Mouse (Mus musculus): ENCODE results near the gene Trim66. TPM values are rescaled to one million over a fixed set of nuclear protein-coding genes. Genes with fewer than 3 reads are reported as not detected.

Trim66 gene
- polyA plus RNA-seq, 1 experiment from 2014 or later, result 0.13 TPM

DNA sequence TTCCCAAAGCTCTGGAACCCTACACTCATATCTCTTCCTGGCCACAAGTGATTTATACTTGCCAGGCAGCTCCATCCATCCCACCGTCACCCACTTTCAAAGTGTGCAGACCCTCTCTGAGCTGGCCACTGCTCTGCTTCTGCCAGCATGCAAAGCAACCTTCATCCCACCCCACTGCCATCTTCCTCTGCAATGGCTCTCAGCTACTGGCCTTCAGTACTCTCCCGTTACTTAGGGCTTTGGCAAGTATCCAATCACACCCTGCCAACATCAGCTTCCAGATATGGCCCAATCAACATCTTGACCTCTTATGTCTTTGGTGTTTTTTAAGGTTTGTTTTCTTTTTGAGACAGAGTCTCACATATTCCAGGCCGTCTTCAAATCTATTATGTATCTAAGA, 30.0 kb downstream of the Trim66 start:
- no peak overlapping the region for H3K4me2 ChIP-seq (ENCODE audit: low read depth, low read length)
- H3K4me3 ChIP-seq (ENCODE audit: low read length), result no peak overlapping the region
- ATAC-seq (ENCODE audit: low read depth), result no peak
- 52% methylated on average over 3 of the region's 3 CpGs for WGBS
- no peaks in the 10 kb centered on the region for H3K9me3 ChIP-seq (ENCODE audit: control insufficient read depth, low read length)
- H3K27me3 ChIP-seq (ENCODE audit: control insufficient read depth, insufficient read depth, low read depth, low read length), result no peaks in the 10 kb centered on the region
- H3K9ac ChIP-seq (ENCODE audit: low read length), result no peak overlapping the region
- no peak overlapping the region for H3K27ac ChIP-seq (ENCODE audit: low read length)
- no peaks in the 10 kb centered on the region for H3K36me3 ChIP-seq (ENCODE audit: control insufficient read depth, insufficient read depth, low read length)
- H3K4me1 ChIP-seq (replicated peaks; ENCODE audit: control insufficient read depth, insufficient read depth, low read length), result no peaks in the 10 kb centered on the region

DNA sequence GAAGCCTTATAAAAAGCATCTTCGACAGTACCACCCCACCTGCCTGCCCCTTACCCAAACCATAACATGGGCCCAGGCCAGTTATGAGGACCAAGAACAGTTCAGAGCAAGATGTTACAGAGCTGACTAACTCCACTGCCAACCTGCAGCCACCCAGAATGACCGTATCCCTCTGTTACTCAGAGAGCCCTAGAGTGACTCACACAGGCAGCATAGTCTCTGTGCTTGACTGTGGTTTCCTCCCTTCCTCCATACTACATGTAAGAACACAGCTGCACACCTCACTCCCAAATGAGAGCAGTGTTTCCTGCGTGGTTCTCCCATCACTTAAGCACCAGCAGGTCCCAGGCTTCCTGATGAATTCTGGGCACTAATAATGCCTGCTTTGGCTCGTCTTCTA, 37.2 kb downstream of the Trim66 start:
- WGBS, result 62% methylated on average over 4 of the region's 4 CpGs
- ATAC-seq (ENCODE audit: low read depth), result no peak
- H3K4me2 ChIP-seq (ENCODE audit: low read depth, low read length), result no peak overlapping the region
- no peaks in the 10 kb centered on the region for H3K9me3 ChIP-seq (ENCODE audit: control insufficient read depth, low read length)
- no peaks in the 10 kb centered on the region for H3K27me3 ChIP-seq (ENCODE audit: control insufficient read depth, insufficient read depth, low read depth, low read length)
- no peaks in the 10 kb centered on the region for H3K4me1 ChIP-seq (replicated peaks; ENCODE audit: control insufficient read depth, insufficient read depth, low read length)
- no peaks in the 10 kb centered on the region for H3K36me3 ChIP-seq (ENCODE audit: control insufficient read depth, insufficient read depth, low read length)
- H3K27ac ChIP-seq (ENCODE audit: low read length), result no peak overlapping the region
- H3K9ac ChIP-seq (ENCODE audit: low read length), result no peak overlapping the region
- no peak overlapping the region for H3K4me3 ChIP-seq (ENCODE audit: low read length)

DNA sequence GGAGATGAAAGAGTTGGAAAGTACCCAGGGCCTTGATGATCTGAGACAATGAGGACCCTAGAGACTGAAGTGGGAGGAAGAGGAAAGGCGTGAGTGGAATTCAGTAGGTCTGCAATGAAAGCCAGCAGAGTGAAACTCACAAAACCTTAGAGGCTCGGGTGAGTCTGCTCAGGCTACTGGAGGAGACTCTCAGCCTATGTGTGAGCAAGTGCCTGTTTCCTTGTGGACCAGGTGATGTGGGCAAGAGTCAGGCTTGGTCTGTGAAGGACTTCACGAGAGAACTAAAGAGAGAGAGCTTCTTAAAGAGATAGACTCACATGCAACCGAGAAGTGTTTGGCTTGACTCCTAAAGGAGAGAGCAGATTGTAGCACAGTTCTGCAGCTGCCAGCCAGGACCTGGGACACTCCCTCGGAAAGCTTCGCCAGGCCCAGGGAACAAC, 39.7 kb downstream of the Trim66 start:
- 0 out of 2 replicates have a peak, but pooled peaks have one; percentile 36 for ATAC-seq (ENCODE audit: low read depth)
- Histone ChIP-seq H3K27me3 (ENCODE audit: control insufficient read depth, insufficient read depth, low read depth, low read length) (no peaks in the 10 kb centered on the region), H3K4me2 (ENCODE audit: low read depth, low read length) (no peak overlapping the region), H3K4me3 (ENCODE audit: low read length) (no peak overlapping the region), H3K9ac (ENCODE audit: low read length) (no peak overlapping the region), H3K9me3 (ENCODE audit: control insufficient read depth, low read length) (no peaks in the 10 kb centered on the region), H3K4me1 (replicated peaks; ENCODE audit: control insufficient read depth, insufficient read depth, low read length) (no peaks in the 10 kb centered on the region), H3K36me3 (ENCODE audit: control insufficient read depth, insufficient read depth, low read length) (no peaks in the 10 kb centered on the region), H3K27ac (ENCODE audit: low read length) (no peak overlapping the region)
- 35% methylated on average over 6 of the region's 6 CpGs for WGBS

DNA sequence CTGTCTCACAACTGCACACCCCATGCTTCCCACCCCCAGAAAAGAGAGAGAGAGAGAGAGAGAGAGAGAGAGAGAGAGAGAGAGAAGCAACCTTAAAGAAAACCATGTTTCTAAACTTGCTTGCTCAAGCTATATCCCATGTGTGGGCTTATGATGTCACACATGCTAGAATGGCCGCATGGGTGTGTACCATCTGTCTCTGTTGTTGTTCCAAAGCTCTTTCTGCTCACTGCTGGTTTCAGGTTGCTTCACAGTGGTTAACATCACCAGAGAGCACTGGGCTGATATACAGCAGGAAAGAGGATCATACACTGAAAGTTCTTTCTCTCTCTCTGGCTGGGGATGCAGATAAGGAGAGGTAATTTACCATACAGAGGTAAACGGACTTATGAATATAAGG, 40.3 kb downstream of the Trim66 start:
- Histone ChIP-seq H3K9me3 (ENCODE audit: control insufficient read depth, low read length) (no peaks in the 10 kb centered on the region), H3K27ac (ENCODE audit: low read length) (no peak overlapping the region), H3K36me3 (ENCODE audit: control insufficient read depth, insufficient read depth, low read length) (no peaks in the 10 kb centered on the region), H3K4me1 (replicated peaks; ENCODE audit: control insufficient read depth, insufficient read depth, low read length) (no peaks in the 10 kb centered on the region), H3K9ac (ENCODE audit: low read length) (no peak overlapping the region), H3K4me3 (ENCODE audit: low read length) (no peak overlapping the region), H3K27me3 (ENCODE audit: control insufficient read depth, insufficient read depth, low read depth, low read length) (no peaks in the 10 kb centered on the region), H3K4me2 (ENCODE audit: low read depth, low read length) (no peak overlapping the region)
- WGBS, result 25% methylated on average over 2 of the region's 2 CpGs
- no peak; the same call in 1 of the 2 replicates for ATAC-seq (ENCODE audit: low read depth)

DNA sequence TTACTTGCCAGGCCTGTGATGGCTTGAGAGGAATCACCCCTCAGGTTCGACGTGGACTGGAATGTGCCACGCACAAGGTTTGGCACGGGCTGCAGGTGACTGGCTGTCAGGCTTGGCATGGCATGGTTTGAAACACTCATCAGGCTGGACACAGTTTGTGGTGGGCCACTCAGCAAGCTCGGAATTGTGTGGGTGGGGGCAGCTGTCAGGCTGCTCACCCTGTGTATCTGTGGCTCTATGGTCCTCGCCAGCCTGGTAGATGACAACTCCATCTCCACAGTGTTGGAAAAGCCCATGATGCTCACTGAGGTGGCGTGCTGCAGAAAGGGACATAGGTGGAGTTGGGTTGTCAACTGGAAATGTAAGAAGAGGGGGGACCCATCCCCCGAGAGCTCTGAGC, 47.2 kb downstream of the Trim66 start:
- Histone ChIP-seq H3K36me3 (ENCODE audit: control insufficient read depth, insufficient read depth, low read length) (no peaks in the 10 kb centered on the region), H3K27ac (ENCODE audit: low read length) (no peak overlapping the region), H3K27me3 (ENCODE audit: control insufficient read depth, insufficient read depth, low read depth, low read length) (no peaks in the 10 kb centered on the region), H3K4me3 (ENCODE audit: low read length) (no peak overlapping the region), H3K9me3 (ENCODE audit: control insufficient read depth, low read length) (no peaks in the 10 kb centered on the region), H3K4me2 (ENCODE audit: low read depth, low read length) (no peak overlapping the region), H3K4me1 (replicated peaks; ENCODE audit: control insufficient read depth, insufficient read depth, low read length) (no peaks in the 10 kb centered on the region), H3K9ac (ENCODE audit: low read length) (no peak overlapping the region)
- no peak for ATAC-seq (ENCODE audit: low read depth)
- 79% methylated on average over 8 of the region's 8 CpGs for WGBS

- 52% methylated on average over 6 of the region's 6 CpGs for WGBS
- ATAC-seq (ENCODE audit: low read depth), result no peak
- H3K4me1 ChIP-seq (replicated peaks; ENCODE audit: control insufficient read depth, insufficient read depth, low read length), result no peaks in the 10 kb centered on the region
Observed at GRCm38 (mm10) chr7:109456563-109456962, 51.4 kb downstream of the Trim66 start.

DNA sequence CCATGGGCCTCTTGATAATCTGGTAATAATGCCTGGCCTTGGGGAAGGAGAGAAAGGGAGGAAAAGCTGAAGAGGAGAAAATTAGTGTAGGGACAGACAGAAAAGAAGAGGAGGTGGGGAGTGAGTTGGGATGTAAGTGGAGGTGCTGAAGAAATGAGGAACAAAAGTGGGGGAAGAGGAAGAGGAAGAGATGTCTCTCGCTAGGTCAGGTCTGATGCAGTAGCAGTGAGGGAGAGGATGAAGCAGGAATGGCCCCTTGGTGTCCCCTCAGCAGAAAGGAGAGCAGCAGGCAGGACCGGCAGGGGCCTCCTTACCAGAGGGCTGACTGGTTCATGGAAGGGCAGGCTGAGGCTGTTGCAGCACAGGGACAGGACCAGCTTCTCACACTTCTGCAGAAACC, 52.2 kb downstream of the Trim66 start:
- no peaks in the 10 kb centered on the region for H3K36me3 ChIP-seq (ENCODE audit: control insufficient read depth, insufficient read depth, low read length)
- 61% methylated on average over 2 of the region's 2 CpGs for WGBS
- ATAC-seq (ENCODE audit: low read depth), result no peak

More at GRCm38 (mm10) chr7:109456563-109456962, 51.4 kb downstream of the Trim66 start:
- Histone ChIP-seq H3K9ac (ENCODE audit: low read length) (no peak overlapping the region), H3K4me2 (ENCODE audit: low read depth, low read length) (no peak overlapping the region), H3K4me3 (ENCODE audit: low read length) (no peak overlapping the region), H3K9me3 (ENCODE audit: control insufficient read depth, low read length) (no peaks in the 10 kb centered on the region), H3K36me3 (ENCODE audit: control insufficient read depth, insufficient read depth, low read length) (no peaks in the 10 kb centered on the region), H3K27ac (ENCODE audit: low read length) (no peak overlapping the region), H3K27me3 (ENCODE audit: control insufficient read depth, insufficient read depth, low read depth, low read length) (no peaks in the 10 kb centered on the region)

DNA sequence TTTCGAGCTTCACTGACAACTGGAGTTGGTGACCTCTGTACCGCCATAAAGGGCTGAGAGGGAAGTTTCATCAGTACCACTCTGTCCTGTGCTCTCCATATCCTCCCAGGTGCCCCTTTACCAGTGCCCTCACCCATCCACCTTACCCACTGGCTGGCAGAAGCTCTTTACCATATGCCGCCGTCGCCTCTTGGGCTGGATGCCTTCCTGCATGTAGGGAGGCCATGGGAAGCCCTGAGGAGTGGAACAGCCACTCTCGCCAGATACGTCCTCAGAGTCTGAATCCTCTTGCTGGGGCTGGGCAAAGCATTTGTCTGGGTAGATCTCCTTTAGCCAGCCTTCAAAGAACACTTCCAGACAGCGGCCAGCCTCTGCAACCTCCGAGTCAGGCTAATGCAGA, 53.1 kb downstream of the Trim66 start:
- H3K4me2 ChIP-seq (ENCODE audit: low read depth, low read length), result no peak overlapping the region
- H3K36me3 ChIP-seq (ENCODE audit: control insufficient read depth, insufficient read depth, low read length), result no peaks in the 10 kb centered on the region
- H3K9ac ChIP-seq (ENCODE audit: low read length), result no peak overlapping the region
- no peaks in the 10 kb centered on the region for H3K4me1 ChIP-seq (replicated peaks; ENCODE audit: control insufficient read depth, insufficient read depth, low read length)
- H3K27ac ChIP-seq (ENCODE audit: low read length), result no peak overlapping the region
- H3K9me3 ChIP-seq (ENCODE audit: control insufficient read depth, low read length), result no peaks in the 10 kb centered on the region
- ATAC-seq (ENCODE audit: low read depth), result no peak
- H3K4me3 ChIP-seq (ENCODE audit: low read length), result no peak overlapping the region
- WGBS, result 85% methylated on average over 9 of the region's 9 CpGs
- H3K27me3 ChIP-seq (ENCODE audit: control insufficient read depth, insufficient read depth, low read depth, low read length), result no peaks in the 10 kb centered on the region

More for the DNA sequence above, 52.2 kb downstream of the Trim66 start:
- Histone ChIP-seq H3K4me2 (ENCODE audit: low read depth, low read length) (no peak overlapping the region), H3K27me3 (ENCODE audit: control insufficient read depth, insufficient read depth, low read depth, low read length) (no peaks in the 10 kb centered on the region), H3K9me3 (ENCODE audit: control insufficient read depth, low read length) (no peaks in the 10 kb centered on the region), H3K4me3 (ENCODE audit: low read length) (no peak overlapping the region), H3K27ac (ENCODE audit: low read length) (no peak overlapping the region), H3K9ac (ENCODE audit: low read length) (no peak overlapping the region), H3K4me1 (replicated peaks; ENCODE audit: control insufficient read depth, insufficient read depth, low read length) (no peaks in the 10 kb centered on the region)

DNA sequence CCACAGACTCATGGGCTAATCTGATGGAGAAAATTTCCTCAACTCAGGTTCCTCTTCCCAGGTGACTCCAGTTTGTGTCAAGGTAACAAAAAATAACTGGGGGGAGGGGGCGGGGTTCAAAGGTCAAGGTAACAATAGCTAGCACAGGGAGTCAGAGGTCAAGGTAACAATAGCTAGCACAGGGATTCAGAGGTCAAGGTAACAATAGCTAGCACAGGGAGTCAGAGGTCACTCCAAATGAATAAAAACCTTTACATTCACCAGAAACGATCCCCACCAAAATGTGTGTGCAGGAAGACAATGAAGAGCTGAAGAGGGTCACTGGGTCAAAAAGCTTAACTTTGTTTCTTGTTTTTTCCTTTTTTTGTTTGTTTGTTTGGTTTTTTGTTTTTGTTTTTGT, 59.9 kb downstream of the Trim66 start:
- no peak overlapping the region for H3K4me3 ChIP-seq (ENCODE audit: low read length)
- no peak overlapping the region for H3K27ac ChIP-seq (ENCODE audit: low read length)
- no peaks in the 10 kb centered on the region for H3K9me3 ChIP-seq (ENCODE audit: control insufficient read depth, low read length)
- no peak overlapping the region for H3K9ac ChIP-seq (ENCODE audit: low read length)
- H3K4me2 ChIP-seq (ENCODE audit: low read depth, low read length), result no peak overlapping the region
- H3K36me3 ChIP-seq (ENCODE audit: control insufficient read depth, insufficient read depth, low read length), result no peaks in the 10 kb centered on the region
- no peaks in the 10 kb centered on the region for H3K4me1 ChIP-seq (replicated peaks; ENCODE audit: control insufficient read depth, insufficient read depth, low read length)
- ATAC-seq (ENCODE audit: low read depth), result no peak
- 61% methylated on average over 2 of the region's 2 CpGs for WGBS
- no peaks in the 10 kb centered on the region for H3K27me3 ChIP-seq (ENCODE audit: control insufficient read depth, insufficient read depth, low read depth, low read length)

GRCm38 (mm10) chr7:109445012-109445411, 62.9 kb downstream of the Trim66 start:
- H3K27ac ChIP-seq (ENCODE audit: low read length), result no peak overlapping the region
- H3K9ac ChIP-seq (ENCODE audit: low read length), result no peak overlapping the region
- H3K4me2 ChIP-seq (ENCODE audit: low read depth, low read length), result no peak overlapping the region
- no peak overlapping the region for H3K4me3 ChIP-seq (ENCODE audit: low read length)
- no peaks in the 10 kb centered on the region for H3K9me3 ChIP-seq (ENCODE audit: control insufficient read depth, low read length)
- peaks cover 4% of the 10 kb centered on the region; the same call in 1 of the 2 replicates for H3K4me1 ChIP-seq (replicated peaks; ENCODE audit: control insufficient read depth, insufficient read depth, low read length)
- no peak for ATAC-seq (ENCODE audit: low read depth)
- WGBS, result 5% methylated on average over 6 of the region's 6 CpGs
- peaks cover 2% of the 10 kb centered on the region for H3K27me3 ChIP-seq (ENCODE audit: control insufficient read depth, insufficient read depth, low read depth, low read length)
- no peaks in the 10 kb centered on the region for H3K36me3 ChIP-seq (ENCODE audit: control insufficient read depth, insufficient read depth, low read length)

All from lung, embryonic 16.5 days (tissue).